Mouse (Mus musculus) heart, adult 2 months (tissue): ENCODE measurements at regions not wholly inside any gene's neighbourhood (a gene's known extent, or its start where the extent isn't known, plus 50 kb on each side); places are given as distances from the start of the nearest gene placed in this dataset.

ENCODE experiments used
- DNase-seq, 2 experiments: peaks; one replicate each; pipeline ENCODE4 v3.0.0; 2021
- H3K27ac ChIP-seq: fragments of 200-600 bp; 2 replicates; pipeline ENCODE4 v1.8.1; 2022
- H3K27me3 ChIP-seq: fragments of 200-500 bp; 2 replicates; pipeline ENCODE4 v1.6.1; 2012; ENCODE audit warnings: mild to moderate bottlenecking, low read length, inconsistent platforms, mixed read lengths; ENCODE audit not compliant: control insufficient read depth, insufficient read depth
- H3K36me3 ChIP-seq: fragments of 200-500 bp; 2 replicates; pipeline ENCODE4 v1.6.1; 2012; ENCODE audit warnings: low read length, inconsistent platforms; ENCODE audit not compliant: control insufficient read depth, insufficient read depth
- H3K4me1 ChIP-seq: fragments of 200-500 bp; 2 replicates; pipeline ENCODE4 v1.6.1; 2011; ENCODE audit warnings: low read length; ENCODE audit not compliant: control insufficient read depth, insufficient read depth
- H3K4me3 ChIP-seq: fragments of 200-600 bp; 2 replicates; pipeline ENCODE4 v1.8.1; 2022
- H3K79me2 ChIP-seq: fragments of 200-500 bp; replicated peaks from 2 replicates; pipeline ENCODE4 v1.6.1; 2012; ENCODE audit warnings: mild to moderate bottlenecking, inconsistent platforms, low read length, moderate library complexity, mixed read lengths; ENCODE audit not compliant: control insufficient read depth, insufficient read depth
- H3K9ac ChIP-seq: fragments of 200-500 bp; 2 replicates; pipeline ENCODE4 v1.6.1; 2012; ENCODE audit warnings: low read depth, mild to moderate bottlenecking, control low read depth, inconsistent platforms, low read length, mixed read lengths
- CTCF ChIP-seq: fragments of 200-600 bp; IDR thresholded peaks from 2 replicates; pipeline ENCODE4 v1.8.1; 2022; ENCODE audit warnings: antibody characterized with exemption, mild to moderate bottlenecking, moderate library complexity
- EP300 ChIP-seq: fragments of 200-500 bp; IDR thresholded peaks from 2 replicates; pipeline ENCODE4 v1.6.1; 2011; ENCODE audit warnings: low read depth, low read length, control low read depth; ENCODE audit not compliant: insufficient read depth
- POLR2A ChIP-seq: fragments of 200-500 bp; IDR thresholded peaks from 2 replicates; pipeline ENCODE4 v1.6.1; 2011; ENCODE audit warnings: mild to moderate bottlenecking, low read depth, low read length, control low read depth; ENCODE audit not compliant: insufficient read depth
- WGBS: fragments of 180-500 bp; shearing (Covaris S2); methylation state at CpG from one replicate; pipeline ENCODE4 v1.1.7; 2018; 5-methylcytosine and 5-hydroxymethylcytosine counted together
- intact Hi-C: fragments of 180-260 bp; cut with DNase I; formaldehyde crosslinking; loops from one replicate; pipeline ENCODE4 v1.15.1; 2025

GRCm38 (mm10) chrX:11837566-11837965, 322.6 kb downstream of the Bcor start:
- intact Hi-C loops = loop anchor here (5.0 to 10.0 kb wide), 3 partner anchors 35 to 170 kb away; no protein-coding TSS in a partner anchor
- TF ChIP-seq POLR2A = no peak
- no peak for TF ChIP-seq CTCF
- H3K27ac ChIP-seq = no peak overlapping the region
- WGBS = 30% methylated on average over 5 of the region's 5 CpGs
- no peak for DNase-seq
- no peak overlapping the region for H3K9ac ChIP-seq
- H3K79me2 ChIP-seq = no peaks in the 10 kb centered on the region
- peaks cover 16% of the 10 kb centered on the region for H3K4me1 ChIP-seq
- H3K4me3 ChIP-seq = no peak overlapping the region
- no peaks in the 10 kb centered on the region for H3K36me3 ChIP-seq
- no peaks in the 10 kb centered on the region for H3K27me3 ChIP-seq

- Histone ChIP-seq H3K4me1 (peaks cover 16% of the 10 kb centered on the region), H3K4me3 (no peak overlapping the region), H3K9ac (no peak overlapping the region), H3K27ac (peak overlapping the region; percentile 64), H3K27me3 (no peaks in the 10 kb centered on the region), H3K36me3 (no peaks in the 10 kb centered on the region), H3K79me2 (no peaks in the 10 kb centered on the region)
- intact Hi-C loops = loop anchor here (5.0 to 10.0 kb wide), 3 partner anchors 37 to 172 kb away; no protein-coding TSS in a partner anchor
- 0 out of 2 replicates have a peak, but pooled peaks have one; percentile 35 for TF ChIP-seq EP300
- no peak for TF ChIP-seq CTCF
- WGBS = 32% methylated on average over 12 of the region's 12 CpGs
- peak; percentile 40 to 60 for DNase-seq
Measured at GRCm38 (mm10) chrX:11839665-11840245, 320.4 kb downstream of the Bcor start.

- intact Hi-C loops = no loop called here
- no peak for TF ChIP-seq CTCF
- TF ChIP-seq POLR2A = no peak
- no peak for TF ChIP-seq EP300
- WGBS = 42% methylated on average over 11 of the region's 11 CpGs
- H3K27ac ChIP-seq = peak overlapping the region; percentile 64
- no peaks in the 10 kb centered on the region for H3K27me3 ChIP-seq
- H3K9ac ChIP-seq = no peak overlapping the region
- no peaks in the 10 kb centered on the region for H3K79me2 ChIP-seq
- peaks cover 16% of the 10 kb centered on the region for H3K4me1 ChIP-seq
- no peaks in the 10 kb centered on the region for H3K36me3 ChIP-seq
- peak; percentile 44 to 45 for DNase-seq
- H3K4me3 ChIP-seq = no peak overlapping the region
Measured at GRCm38 (mm10) chrX:11840319-11841035, 319.7 kb downstream of the Bcor start.

GRCm38 (mm10) chrX:11845566-11845965, 314.6 kb downstream of the Bcor start:
- WGBS = 54% methylated on average over 2 of the region's 2 CpGs
- H3K9ac ChIP-seq = no peak overlapping the region
- no peaks in the 10 kb centered on the region for H3K36me3 ChIP-seq

GRCm38 (mm10) chrX:11855910-11856309, 304.2 kb downstream of the Bcor start:
- intact Hi-C loops = no loop called here
- no peaks in the 10 kb centered on the region for H3K4me1 ChIP-seq
- H3K79me2 ChIP-seq = no peaks in the 10 kb centered on the region
- TF ChIP-seq POLR2A (no peak), EP300 (no peak), CTCF (no peak)
- WGBS = 49% methylated on average over 4 of the region's 4 CpGs
- no peak overlapping the region for H3K4me3 ChIP-seq
- H3K9ac ChIP-seq = no peak overlapping the region
- H3K36me3 ChIP-seq = no peaks in the 10 kb centered on the region
- no peaks in the 10 kb centered on the region for H3K27me3 ChIP-seq
- DNase-seq = no peak
- no peak overlapping the region for H3K27ac ChIP-seq

More at GRCm38 (mm10) chrX:11845566-11845965, 314.6 kb downstream of the Bcor start:
- no peak overlapping the region for H3K4me3 ChIP-seq
- TF ChIP-seq EP300 (no peak), POLR2A (no peak), CTCF (no peak)
- H3K4me1 ChIP-seq = peaks cover 2% of the 10 kb centered on the region
- no peak overlapping the region for H3K27ac ChIP-seq
- intact Hi-C loops = no loop called here
- no peak for DNase-seq
- no peaks in the 10 kb centered on the region for H3K27me3 ChIP-seq
- H3K79me2 ChIP-seq = no peaks in the 10 kb centered on the region

GRCm38 (mm10) chrX:11859396-11859795, 300.8 kb downstream of the Bcor start:
- no peak for DNase-seq
- Histone ChIP-seq H3K79me2 (no peaks in the 10 kb centered on the region), H3K9ac (no peak overlapping the region), H3K4me1 (no peaks in the 10 kb centered on the region), H3K27me3 (no peaks in the 10 kb centered on the region), H3K27ac (no peak overlapping the region), H3K4me3 (no peak overlapping the region), H3K36me3 (no peaks in the 10 kb centered on the region)
- WGBS = 54% methylated on average over 9 of the region's 9 CpGs
- TF ChIP-seq POLR2A (no peak), EP300 (no peak), CTCF (peak; percentile 36)
- intact Hi-C loops = no loop called here
